Mouse (Mus musculus) heart, postnatal 0 days (tissue): ENCODE data around the gene Rtl5.

Experiments
- CTCF ChIP-seq: IDR thresholded peaks from 2 replicates; pipeline ENCODE4 v1.5.1; 2016; ENCODE audit warnings: antibody characterized with exemption, control low read depth, low read depth
- EP300 ChIP-seq: IDR thresholded peaks from 2 replicates; pipeline ENCODE4 v1.6.1; 2016; ENCODE audit warnings: antibody characterized with exemption, low read depth

GRCm38 (mm10) chrX:102018890-102019289 lies 52.2 kb downstream of the Rtl5 start:
- TF ChIP-seq CTCF (no peak), EP300 (no peak)
